Mouse (Mus musculus) lung, embryonic 14.5 days (tissue): ENCODE results near the gene Shc3. TPM values are rescaled to one million over a fixed set of nuclear protein-coding genes. Genes with fewer than 3 reads are reported as not detected.

Experiments used
- ATAC-seq: fragments of 200-750 bp; cut with Nextera tagmentation; 2 replicates; pipeline ENCODE4 v1.8.0; 2017; ENCODE audit warnings: mild to moderate bottlenecking, moderate TSS enrichment, moderate library complexity; ENCODE audit not compliant: insufficient read depth
- DNase-seq: peaks from one replicate; pipeline ENCODE4 v3.0.0-alpha.2; 2015
- H3K27ac ChIP-seq: fragments of 300-500 bp; sonication (generic); 2 replicates; pipeline ENCODE4 v1.5.1; 2014; ENCODE audit warnings: low read depth, mild to moderate bottlenecking, moderate library complexity
- H3K27me3 ChIP-seq: fragments of 300-500 bp; sonication (generic); 2 replicates; pipeline ENCODE4 v1.6.1; 2014; ENCODE audit warnings: low read length, control low read depth; ENCODE audit not compliant: insufficient read depth
- H3K36me3 ChIP-seq: fragments of 300-500 bp; sonication (generic); 2 replicates; pipeline ENCODE4 v1.6.1; 2014; ENCODE audit warnings: control low read depth; ENCODE audit not compliant: insufficient read depth
- H3K4me1 ChIP-seq: fragments of 300-500 bp; sonication (generic); 2 replicates; pipeline ENCODE4 v1.6.1; 2014; ENCODE audit warnings: antibody characterized with exemption, control low read depth; ENCODE audit not compliant: insufficient read depth
- H3K4me2 ChIP-seq: fragments of 300-500 bp; sonication (generic); 2 replicates; pipeline ENCODE4 v1.6.1; 2014; ENCODE audit warnings: mild to moderate bottlenecking
- H3K4me3 ChIP-seq: fragments of 300-500 bp; sonication (generic); 2 replicates; pipeline ENCODE4 v1.5.1; 2014; ENCODE audit warnings: low read depth, low read length
- H3K9ac ChIP-seq: fragments of 300-500 bp; sonication (generic); 2 replicates; pipeline ENCODE4 v1.6.1; 2014
- H3K9me3 ChIP-seq: fragments of 300-500 bp; sonication (generic); 2 replicates; pipeline ENCODE4 v1.6.1; 2016; ENCODE audit warnings: low read depth, low read length, control low read depth
- CTCF ChIP-seq: IDR thresholded peaks from 2 replicates; pipeline ENCODE4 v1.5.1; 2016; ENCODE audit warnings: antibody characterized with exemption, low read depth
- WGBS: fragments of 180-500 bp; shearing (Covaris S2); extraction: QIAGEN DNeasy Blood & Tissue Kit; methylation state at CpG from one replicate; pipeline ENCODE4 v1.1.7; 2014; 5-methylcytosine and 5-hydroxymethylcytosine counted together
- polyA plus RNA-seq: library from polyadenylated mRNA; unstranded; fragments of >200 nt; fragmentation: Nextera tagmentation; extraction: Ambion mirVana; gene quantifications from 2 replicates; pipeline ENCODE4 v1.2.1, GENCODE M21; 2014

The Shc3 gene
- polyA plus RNA-seq, 1 experiment from 2014 or later: not detected

- Histone ChIP-seq H3K27ac (peak overlapping the region; percentile 78), H3K4me1 (peaks cover 12% of the 10 kb centered on the region; the same call in 1 of the 2 replicates), H3K4me2 (peak overlapping the region; percentile 68), H3K4me3 (peak overlapping the region; percentile 64), H3K27me3 (no peaks in the 10 kb centered on the region), H3K36me3 (peaks cover 19% of the 10 kb centered on the region), H3K9me3 (0 out of 2 replicates have a peak, but pooled peaks cover 4% of the 10 kb centered on the region), H3K9ac (peak overlapping the region; percentile 52)
- DNase-seq (peak; percentile 55), ATAC-seq (no peak)
- WGBS: 33% methylated on average over 6 of the region's 6 CpGs
- TF ChIP-seq CTCF: no peak
Observed at GRCm38 (mm10) chr13:51409936-51410481, 159.2 kb downstream of the Shc3 start.

- Histone ChIP-seq H3K27me3 (no peaks in the 10 kb centered on the region), H3K9ac (peak within 1 kb of the TSS; percentile 82), H3K36me3 (peaks cover 5% of the 10 kb centered on the region; the same call in 1 of the 2 replicates), H3K4me2 (peak within 1 kb of the TSS; percentile 68), H3K4me1 (peaks cover 12% of the 10 kb centered on the region; the same call in 1 of the 2 replicates), H3K27ac (peak within 1 kb of the TSS; percentile 83), H3K4me3 (peak within 1 kb of the TSS; percentile 64), H3K9me3 (no peaks in the 10 kb centered on the region)
- under 1% methylated on average over 33 of the region's 33 CpGs for WGBS
- TF ChIP-seq CTCF: no peak
- peak; percentile 92 for ATAC-seq
- DNase-seq: peak; percentile 96
Observed at GRCm38 (mm10) chr13:51408519-51409001, 160.7 kb downstream of the Shc3 start, which contains the start of gene S1pr3. TSS of gene S1pr3 (plus strand) at chr13:51408639.

DNA sequence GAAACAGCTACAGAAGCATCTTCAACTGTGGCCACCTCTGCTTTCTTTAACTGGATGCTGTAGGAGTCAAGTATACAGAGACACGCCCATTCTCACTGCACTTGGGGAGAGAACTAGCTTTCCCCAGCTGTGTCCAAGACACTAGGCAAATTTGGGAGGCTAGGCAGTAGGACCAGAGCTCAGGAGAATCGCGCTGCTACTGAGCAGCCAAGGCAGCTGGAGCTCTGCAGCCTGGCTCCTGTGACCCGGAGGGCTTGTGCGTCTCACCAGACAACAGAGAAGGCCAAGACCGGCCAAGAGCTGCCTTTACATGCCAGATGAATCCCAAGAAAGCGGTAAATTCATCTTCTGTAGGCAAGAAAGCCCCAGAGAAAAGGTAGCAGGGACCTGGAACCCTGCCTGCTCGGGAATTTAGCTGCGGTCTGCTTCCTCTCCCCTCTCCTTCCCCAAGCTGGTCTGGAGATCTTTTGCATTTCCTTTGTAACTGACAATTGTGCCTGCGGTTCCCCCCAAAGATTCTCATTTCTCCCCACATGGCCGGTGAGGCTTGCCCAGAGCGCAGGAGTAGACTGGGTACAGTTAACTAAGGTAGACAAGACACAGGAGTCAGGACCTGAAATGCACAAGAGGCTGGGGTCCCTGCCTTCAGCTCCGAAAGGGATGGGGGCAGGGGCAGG is 161.5 kb downstream of the Shc3 start:
- Histone ChIP-seq H3K4me3 (peak overlapping the region; percentile 64), H3K4me2 (peak overlapping the region; percentile 68), H3K27ac (peak overlapping the region; percentile 82), H3K4me1 (peaks cover 12% of the 10 kb centered on the region; the same call in 1 of the 2 replicates), H3K36me3 (no peaks in the 10 kb centered on the region), H3K9ac (peak overlapping the region; percentile 82), H3K9me3 (no peaks in the 10 kb centered on the region), H3K27me3 (no peaks in the 10 kb centered on the region)
- WGBS: 30% methylated on average over 13 of the region's 13 CpGs
- DNase-seq (peak; percentile 67), ATAC-seq (peak; percentile 1; the same call in 1 of the 2 replicates)
- TF ChIP-seq CTCF: no peak

GRCm38 (mm10) chr13:51405731-51406320 is 163.4 kb downstream of the Shc3 start:
- WGBS: 55% methylated on average over 13 of the region's 13 CpGs
- no peak overlapping the region for H3K27ac ChIP-seq
- no peaks in the 10 kb centered on the region for H3K27me3 ChIP-seq
- no peaks in the 10 kb centered on the region for H3K36me3 ChIP-seq
- TF ChIP-seq CTCF: no peak
- H3K4me2 ChIP-seq: no peak overlapping the region
- peaks cover 12% of the 10 kb centered on the region for H3K4me1 ChIP-seq
- peak; percentile 40 for DNase-seq
- no peak overlapping the region for H3K9ac ChIP-seq
- no peak for ATAC-seq
- no peaks in the 10 kb centered on the region for H3K9me3 ChIP-seq
- no peak overlapping the region for H3K4me3 ChIP-seq

- no peak for DNase-seq
- ATAC-seq: no peak
- TF ChIP-seq CTCF: no peak
- Histone ChIP-seq H3K27me3 (no peaks in the 10 kb centered on the region), H3K9ac (no peak overlapping the region), H3K36me3 (no peaks in the 10 kb centered on the region), H3K4me2 (no peak overlapping the region), H3K27ac (no peak overlapping the region), H3K4me1 (peaks cover 12% of the 10 kb centered on the region), H3K9me3 (no peaks in the 10 kb centered on the region), H3K4me3 (no peak overlapping the region)
- WGBS: 78% methylated on average over 4 of the region's 4 CpGs
Observed at GRCm38 (mm10) chr13:51404566-51404965, 164.7 kb downstream of the Shc3 start.

GRCm38 (mm10) chr13:51400736-51401501 is 168.3 kb downstream of the Shc3 start:
- DNase-seq: peak; percentile 76

More at GRCm38 (mm10) chr13:51400736-51401501, 168.3 kb downstream of the Shc3 start:
- Histone ChIP-seq H3K4me2 (peak overlapping the region; percentile 79), H3K9me3 (no peaks in the 10 kb centered on the region), H3K36me3 (no peaks in the 10 kb centered on the region), H3K4me1 (no peaks in the 10 kb centered on the region; the same call in 1 of the 2 replicates), H3K27ac (no peak overlapping the region), H3K9ac (peak overlapping the region; percentile 38), H3K4me3 (peak overlapping the region; percentile 30), H3K27me3 (no peaks in the 10 kb centered on the region)
- TF ChIP-seq CTCF: no peak
- peak; percentile 36; the same call in 1 of the 2 replicates for ATAC-seq
- 8% methylated on average over 20 of the region's 20 CpGs for whole genome bisulfite sequencing
